Mouse (Mus musculus) stomach, embryonic 16.5 days (tissue): ENCODE measurements around the gene Sfxn1. TPM values are rescaled to one million over a fixed set of nuclear protein-coding genes. Genes with fewer than 3 reads are reported as not detected.

Experiments used
- ATAC-seq: fragments of 200-750 bp; cut with Nextera tagmentation; 2 replicates; pipeline ENCODE4 v1.8.0; 2017; ENCODE audit warnings: moderate number of reproducible peaks, moderate TSS enrichment; ENCODE audit not compliant: insufficient read depth, low FRiP score
- H3K27ac ChIP-seq: fragments of 300-500 bp; sonication (generic); 2 replicates; pipeline ENCODE4 v1.5.1; 2014; ENCODE audit warnings: low read length
- H3K27me3 ChIP-seq: fragments of 300-500 bp; sonication (generic); 2 replicates; pipeline ENCODE4 v1.6.1; 2014; ENCODE audit warnings: low read length, control low read depth, mixed read lengths; ENCODE audit not compliant: control insufficient read depth, insufficient read depth
- H3K36me3 ChIP-seq: fragments of 300-500 bp; sonication (generic); 2 replicates; pipeline ENCODE4 v1.6.1; 2014; ENCODE audit warnings: low read length; ENCODE audit not compliant: control insufficient read depth, insufficient read depth
- H3K4me1 ChIP-seq: fragments of 300-500 bp; sonication (generic); 2 replicates; pipeline ENCODE4 v1.6.1; 2014; ENCODE audit warnings: low read length, control low read depth, mixed read lengths; ENCODE audit not compliant: control insufficient read depth, insufficient read depth
- H3K4me2 ChIP-seq: fragments of 300-500 bp; sonication (generic); 2 replicates; pipeline ENCODE4 v1.6.1; 2014; ENCODE audit warnings: low read depth, low read length, mixed read lengths
- H3K4me3 ChIP-seq: fragments of 300-500 bp; sonication (generic); replicated peaks from 2 replicates; pipeline ENCODE4 v1.5.1; 2014; ENCODE audit warnings: mild to moderate bottlenecking, low read length
- H3K9ac ChIP-seq: fragments of 300-500 bp; sonication (generic); 2 replicates; pipeline ENCODE4 v1.6.1; 2014; ENCODE audit warnings: low read length
- H3K9me3 ChIP-seq: fragments of 300-500 bp; sonication (generic); replicated peaks from 2 replicates; pipeline ENCODE4 v1.6.1; 2016; ENCODE audit warnings: low read length, control low read depth; ENCODE audit not compliant: control insufficient read depth
- WGBS: fragments of 180-500 bp; shearing (Covaris S2); extraction: QIAGEN DNeasy Blood & Tissue Kit; methylation state at CpG from one replicate; pipeline ENCODE4 v1.1.7; 2014; 5-methylcytosine and 5-hydroxymethylcytosine counted together
- polyA plus RNA-seq: library from polyadenylated mRNA; unstranded; fragments of >200 nt; fragmentation: Nextera tagmentation; extraction: Ambion mirVana; gene quantifications from 2 replicates; pipeline ENCODE4 v1.2.1, GENCODE M21; 2015

The Sfxn1 gene
- polyA plus RNA-seq, 1 experiment from 2014 or later: 64.0 TPM

- Histone ChIP-seq H3K36me3 (peaks cover 26% of the 10 kb centered on the region; the same call in 1 of the 2 replicates), H3K9ac (no peak overlapping the region), H3K9me3 (no peaks in the 10 kb centered on the region), H3K4me3 (no peak overlapping the region), H3K4me1 (0 out of 2 replicates have a peak, but pooled peaks cover 11% of the 10 kb centered on the region), H3K27me3 (no peaks in the 10 kb centered on the region), H3K27ac (no peak overlapping the region), H3K4me2 (no peak overlapping the region)
- ATAC-seq: no peak
- 53% methylated on average over 4 of the region's 4 CpGs for WGBS
These were observed 12.5 kb downstream of the Sfxn1 start for GRCm38 (mm10) chr13:54084178-54084577.

GRCm38 (mm10) chr13:54084826-54085225 lies 13.2 kb downstream of the Sfxn1 start:
- Histone ChIP-seq H3K4me1 (0 out of 2 replicates have a peak, but pooled peaks cover 7% of the 10 kb centered on the region), H3K27ac (no peak overlapping the region), H3K4me3 (no peak overlapping the region), H3K36me3 (peaks cover 33% of the 10 kb centered on the region; the same call in 1 of the 2 replicates), H3K4me2 (no peak overlapping the region), H3K9me3 (no peaks in the 10 kb centered on the region), H3K27me3 (no peaks in the 10 kb centered on the region), H3K9ac (no peak overlapping the region)
- no peak for ATAC-seq
- WGBS: 75% methylated on average over 5 of the region's 5 CpGs

- ATAC-seq: no peak
- 0 out of 2 replicates have a peak, but pooled peaks cover 3% of the 10 kb centered on the region for H3K4me1 ChIP-seq
- no peak overlapping the region for H3K27ac ChIP-seq
- H3K4me2 ChIP-seq: no peak overlapping the region
- 84% methylated on average over 18 of the region's 18 CpGs for WGBS
- H3K27me3 ChIP-seq: no peaks in the 10 kb centered on the region
- no peaks in the 10 kb centered on the region for H3K9me3 ChIP-seq
- no peak overlapping the region for H3K9ac ChIP-seq
- H3K36me3 ChIP-seq: peaks cover 34% of the 10 kb centered on the region; the same call in 1 of the 2 replicates
- no peak overlapping the region for H3K4me3 ChIP-seq
These were observed 13.6 kb downstream of the Sfxn1 start for GRCm38 (mm10) chr13:54085266-54085665.

GRCm38 (mm10) chr13:54091719-54092118 lies 20.1 kb downstream of the Sfxn1 start:
- Histone ChIP-seq H3K4me3 (no peak overlapping the region), H3K4me1 (no peaks in the 10 kb centered on the region), H3K27me3 (no peaks in the 10 kb centered on the region), H3K4me2 (no peak overlapping the region), H3K9me3 (no peaks in the 10 kb centered on the region), H3K9ac (no peak overlapping the region), H3K27ac (no peak overlapping the region), H3K36me3 (peaks cover 43% of the 10 kb centered on the region)
- ATAC-seq: no peak
- WGBS: 87% methylated on average over 6 of the region's 6 CpGs

GRCm38 (mm10) chr13:54094349-54094748 lies 22.7 kb downstream of the Sfxn1 start:
- peaks cover 25% of the 10 kb centered on the region for H3K36me3 ChIP-seq
- H3K27ac ChIP-seq: no peak overlapping the region
- no peaks in the 10 kb centered on the region for H3K9me3 ChIP-seq
- ATAC-seq: no peak
- no peaks in the 10 kb centered on the region for H3K27me3 ChIP-seq
- H3K9ac ChIP-seq: no peak overlapping the region
- 96% methylated on average over 4 of the region's 4 CpGs for WGBS
- no peak overlapping the region for H3K4me2 ChIP-seq
- H3K4me3 ChIP-seq: no peak overlapping the region
- H3K4me1 ChIP-seq: no peaks in the 10 kb centered on the region

- whole genome bisulfite sequencing: 70% methylated on average over 6 of the region's 6 CpGs
- peaks cover 19% of the 10 kb centered on the region; the same call in 1 of the 2 replicates for H3K36me3 ChIP-seq
These were observed 23.3 kb downstream of the Sfxn1 start for GRCm38 (mm10) chr13:54094963-54095362.

GRCm38 (mm10) chr13:54095721-54096120 lies 24.1 kb downstream of the Sfxn1 start:
- Histone ChIP-seq H3K9me3 (no peaks in the 10 kb centered on the region), H3K4me3 (no peak overlapping the region), H3K27ac (no peak overlapping the region), H3K4me1 (peaks cover 3% of the 10 kb centered on the region), H3K27me3 (no peaks in the 10 kb centered on the region), H3K4me2 (no peak overlapping the region), H3K9ac (no peak overlapping the region), H3K36me3 (peaks cover 19% of the 10 kb centered on the region; the same call in 1 of the 2 replicates)
- 85% methylated on average over 8 of the region's 8 CpGs for WGBS
- ATAC-seq: no peak

More at GRCm38 (mm10) chr13:54094963-54095362, 23.3 kb downstream of the Sfxn1 start:
- Histone ChIP-seq H3K27ac (no peak overlapping the region), H3K4me2 (no peak overlapping the region), H3K27me3 (no peaks in the 10 kb centered on the region), H3K4me3 (no peak overlapping the region), H3K9ac (no peak overlapping the region), H3K4me1 (no peaks in the 10 kb centered on the region), H3K9me3 (no peaks in the 10 kb centered on the region)
- no peak for ATAC-seq

GRCm38 (mm10) chr13:54097227-54097626 lies 25.6 kb downstream of the Sfxn1 start:
- Histone ChIP-seq H3K27ac (no peak overlapping the region), H3K4me2 (no peak overlapping the region), H3K27me3 (no peaks in the 10 kb centered on the region), H3K9ac (no peak overlapping the region), H3K4me1 (peaks cover 11% of the 10 kb centered on the region), H3K4me3 (no peak overlapping the region), H3K9me3 (no peaks in the 10 kb centered on the region), H3K36me3 (peaks cover 13% of the 10 kb centered on the region; the same call in 1 of the 2 replicates)
- WGBS: 94% methylated on average over 4 of the region's 4 CpGs
- no peak for ATAC-seq

- Histone ChIP-seq H3K27ac (no peak overlapping the region), H3K36me3 (peaks cover 13% of the 10 kb centered on the region; the same call in 1 of the 2 replicates)
- 90% methylated on average over 6 of the region's 6 CpGs for WGBS
These were observed 26.1 kb downstream of the Sfxn1 start for GRCm38 (mm10) chr13:54097797-54098196.

More at GRCm38 (mm10) chr13:54097797-54098196, 26.1 kb downstream of the Sfxn1 start:
- H3K9ac ChIP-seq: no peak overlapping the region
- ATAC-seq: no peak
- H3K4me1 ChIP-seq: peaks cover 11% of the 10 kb centered on the region
- no peaks in the 10 kb centered on the region for H3K9me3 ChIP-seq
- no peaks in the 10 kb centered on the region for H3K27me3 ChIP-seq
- H3K4me3 ChIP-seq: no peak overlapping the region
- no peak overlapping the region for H3K4me2 ChIP-seq
